Mouse (Mus musculus) brain, embryonic 14.5 days (tissue): ENCODE results near the gene Cfl1.

Experiments
- CTCF ChIP-seq: fragments of 200-500 bp; IDR thresholded peaks from 2 replicates; pipeline ENCODE4 v1.5.1; 2012; ENCODE audit warnings: inconsistent platforms, mild to moderate bottlenecking, moderate library complexity, borderline replicate concordance; ENCODE audit not compliant: insufficient read depth, insufficient read length; ENCODE audit errors: extremely low read depth
- POLR2A ChIP-seq: fragments of 200-500 bp; IDR thresholded peaks from 2 replicates; pipeline ENCODE4 v1.6.1; 2012; ENCODE audit warnings: mild to moderate bottlenecking, inconsistent platforms, borderline replicate concordance; ENCODE audit not compliant: poor library complexity, insufficient read depth, insufficient read length, severe bottlenecking; ENCODE audit errors: extremely low read depth

- TF ChIP-seq CTCF (no peak), POLR2A (no peak)
Observed at GRCm38 (mm10) chr19:5495353-5496051, 5.2 kb downstream of the Cfl1 start.
